ENCODE assay signal across 20 mouse cellular contexts in genomic region chr1:157074937-157075336, GRCm38 (mm10). TPM values are rescaled to one million over a fixed set of nuclear protein-coding genes. Genes with fewer than 3 reads are reported as not detected.
DNase-seq lines count a peak whose midpoint lies in the region; ATAC-seq and TF ChIP-seq lines count a peak whose summit lies in the region.
"Had no signal": no experiment of that assay in that cellular context is flagged by ENCODE, and none has a peak within 500 bp of the region (broad histone marks: within the 10 kb centered on the region; RNA-seq: fewer than 3 reads in every experiment).

No protein-coding gene starts in this region.

- no peak for ATAC-seq in hindbrain, embryonic 13.5 days (ENCODE audit: low FRiP score)
- ATAC-seq: midbrain, embryonic 16.5 days had no signal

- H3K27ac ChIP-seq in layer of hippocampus, adult 2 months: no peak overlapping the region
- no peak overlapping the region for H3K27ac ChIP-seq in hindbrain, embryonic 13.5 days
- H3K27ac ChIP-seq: gastrocnemius, adult 2 months; hindbrain, embryonic 14.5 days; limb, embryonic 10.5 days; liver, embryonic 15.5 days; macrophage had no signal

- DNase-seq in heart, postnatal 14 days: peak; percentile 26 to 31
- DNase-seq in heart, adult 9 months (ENCODE audit: low spot score in 2 of 2): no peak
- DNase-seq in urinary bladder, adult 18-20 months (ENCODE audit: low spot score in 2 of 2): peak; percentile 26 to 30
- DNase-seq in urinary bladder, postnatal 10 days (ENCODE audit: low spot score): no peak
- peak; percentile 77 for DNase-seq in adrenal gland, adult 2 months
- no peak for DNase-seq in layer of hippocampus, adult 2 months (ENCODE audit: low spot score in 2 of 2)
- DNase-seq: cerebellum, adult 9-11 months; gastrocnemius, adult 2 months; kidney, adult 18-20 months; layer of hippocampus, adult 9-11 months had no signal

- H3K4me2 ChIP-seq in hindbrain, embryonic 13.5 days: no peak overlapping the region
- H3K4me2 ChIP-seq: heart, embryonic 11.5 days; hindbrain, embryonic 14.5 days; liver, embryonic 15.5 days had no signal

- H3K27me3 ChIP-seq in hindbrain, embryonic 13.5 days: peaks cover 9% of the 10 kb centered on the region
- H3K27me3 ChIP-seq: liver, embryonic 15.5 days had no signal

- no peaks in the 10 kb centered on the region for H3K9me3 ChIP-seq in hindbrain, embryonic 13.5 days
- H3K9me3 ChIP-seq: limb, embryonic 10.5 days; liver, embryonic 15.5 days had no signal

- 63% methylated on average over 7 of the region's 7 CpGs for WGBS in hindbrain, embryonic 13.5 days

- no peak for TF ChIP-seq CTCF in layer of hippocampus, adult 2 months (conservative IDR thresholded peaks at IDR 0.05)

- no peak overlapping the region for H3K9ac ChIP-seq in hindbrain, embryonic 13.5 days
- H3K9ac ChIP-seq: hindbrain, embryonic 14.5 days; liver, embryonic 15.5 days had no signal

- intact Hi-C loops in heart, postnatal 14 days (cut with DNase I): loop anchor here (1.0 to 5.0 kb wide), 2 partner anchors 78 to 333 kb away; no protein-coding TSS in a partner anchor

- no peaks in the 10 kb centered on the region for H3K36me3 ChIP-seq in hindbrain, embryonic 13.5 days
- H3K36me3 ChIP-seq: limb, embryonic 10.5 days; liver, embryonic 15.5 days had no signal

- H3K4me3 ChIP-seq in layer of hippocampus, adult 2 months: no peak overlapping the region
- H3K4me3 ChIP-seq in hindbrain, embryonic 13.5 days: no peak overlapping the region
- H3K4me3 ChIP-seq: gastrocnemius, adult 2 months; limb, embryonic 10.5 days; liver, embryonic 15.5 days had no signal

- H3K4me1 ChIP-seq in hindbrain, embryonic 13.5 days (replicated peaks): peaks cover 25% of the 10 kb centered on the region

RNA-seq across cellular contexts. Expression of gene Tex35, which starts 33.5 kb away (rescaled TPM):
- total RNA-seq in heart, postnatal 14 days (2021): not detected
- total RNA-seq in adrenal gland, adult 2 months (2021): not detected
- not detected in 2 replicates for polyA plus RNA-seq in adrenal gland, adult 2 months (2012; rRNA removed)
- not detected for total RNA-seq in layer of hippocampus, adult 2 months (2021)
- not detected in 2 replicates for polyA plus RNA-seq in hindbrain, embryonic 13.5 days (2015; fragmentation: Nextera tagmentation; extraction: Ambion mirVana)
- total RNA-seq: gastrocnemius, adult 2 months had no signal
- polyA plus RNA-seq: embryonic facial prominence, embryonic 11.5 days; heart, embryonic 11.5 days; hindbrain, embryonic 14.5 days; limb, embryonic 10.5 days; liver, embryonic 15.5 days; macrophage; midbrain, embryonic 16.5 days; neural tube, embryonic 14.5 days; stomach, embryonic 14.5 days had no signal

Comparison
In these comparisons a context has a peak if more than half of its experiments do, and no peak if none do; other contexts are left out.
1. DNase-seq: peak in heart, postnatal 14 days (2 of 2), urinary bladder, adult 18-20 months (2 of 2) and adrenal gland, adult 2 months (single experiment); none in heart, adult 9 months (0 of 2), urinary bladder, postnatal 10 days (single experiment) and layer of hippocampus, adult 2 months (0 of 2).